Mouse (Mus musculus) liver, postnatal 0 days (tissue): ENCODE data around the gene Tfb2m. TPM values are rescaled to one million over a fixed set of nuclear protein-coding genes. Genes with fewer than 3 reads are reported as not detected.
"Not testable (repeated sequence)": the region's sequence is repeated elsewhere in the genome, so short reads cannot be mapped to it uniquely, and the experiment has no call there.

Experiments
- ATAC-seq: fragments of 200-750 bp; cut with Nextera tagmentation; 2 replicates; pipeline ENCODE4 v1.8.0; 2017; ENCODE audit warnings: mild to moderate bottlenecking, moderate library complexity
- DNase-seq: peaks from one replicate; pipeline ENCODE4 v3.0.0-alpha.2; 2016
- H3K27ac ChIP-seq: fragments of 300-500 bp; sonication (generic); 2 replicates; pipeline ENCODE4 v1.5.1; 2014; ENCODE audit warnings: antibody characterized with exemption, moderate library complexity, mild to moderate bottlenecking, low read depth
- H3K27me3 ChIP-seq: fragments of 300-500 bp; sonication (generic); 2 replicates; pipeline ENCODE4 v1.6.1; 2014; ENCODE audit warnings: low read length, control low read depth, mixed read lengths; ENCODE audit not compliant: insufficient read depth
- H3K36me3 ChIP-seq: fragments of 300-500 bp; sonication (generic); replicated peaks from 2 replicates; pipeline ENCODE4 v1.6.1; 2014; ENCODE audit warnings: mild to moderate bottlenecking, control low read depth, low read length, moderate library complexity, mixed read lengths; ENCODE audit not compliant: insufficient read depth
- H3K4me1 ChIP-seq: fragments of 300-500 bp; sonication (generic); 2 replicates; pipeline ENCODE4 v1.6.1; 2014; ENCODE audit warnings: antibody characterized with exemption, mild to moderate bottlenecking, control low read depth; ENCODE audit not compliant: insufficient read depth
- H3K4me2 ChIP-seq: fragments of 300-500 bp; sonication (generic); 2 replicates; pipeline ENCODE4 v1.6.1; 2014; ENCODE audit warnings: low read depth, mild to moderate bottlenecking, low read length, moderate library complexity, mixed read lengths
- H3K4me3 ChIP-seq: fragments of 300-500 bp; sonication (generic); 2 replicates; pipeline ENCODE4 v1.5.1; 2014; ENCODE audit warnings: low read depth, low read length
- H3K9ac ChIP-seq: fragments of 300-500 bp; sonication (generic); replicated peaks from 2 replicates; pipeline ENCODE4 v1.6.1; 2014; ENCODE audit warnings: mild to moderate bottlenecking, moderate library complexity
- H3K9me3 ChIP-seq: fragments of 300-500 bp; sonication (generic); 2 replicates; pipeline ENCODE4 v1.6.1; 2016; ENCODE audit warnings: mild to moderate bottlenecking, control low read depth, low read length, mixed read lengths
- CTCF ChIP-seq: sonication (generic); IDR thresholded peaks from 2 replicates; pipeline ENCODE4 v1.5.1; 2016; ENCODE audit warnings: antibody characterized with exemption, low read depth
- EP300 ChIP-seq: IDR thresholded peaks from 2 replicates; pipeline ENCODE4 v1.6.1; 2016; ENCODE audit warnings: antibody characterized with exemption, low read depth, mild to moderate bottlenecking
- WGBS: fragments of 180-500 bp; shearing (Covaris S2); extraction: QIAGEN DNeasy Blood & Tissue Kit; methylation state at CpG from one replicate; pipeline ENCODE4 v1.1.7; 2014; ENCODE audit not compliant: insufficient replicate concordance; 5-methylcytosine and 5-hydroxymethylcytosine counted together
- polyA plus RNA-seq: library from polyadenylated mRNA; unstranded; fragments of >200 nt; fragmentation: Nextera tagmentation; extraction: Ambion mirVana; gene quantifications from 2 replicates; pipeline ENCODE4 v1.2.1, GENCODE M21; 2015

Gene Tfb2m
- 16.3 and 17.6 TPM in 2 replicates for polyA plus RNA-seq

DNA sequence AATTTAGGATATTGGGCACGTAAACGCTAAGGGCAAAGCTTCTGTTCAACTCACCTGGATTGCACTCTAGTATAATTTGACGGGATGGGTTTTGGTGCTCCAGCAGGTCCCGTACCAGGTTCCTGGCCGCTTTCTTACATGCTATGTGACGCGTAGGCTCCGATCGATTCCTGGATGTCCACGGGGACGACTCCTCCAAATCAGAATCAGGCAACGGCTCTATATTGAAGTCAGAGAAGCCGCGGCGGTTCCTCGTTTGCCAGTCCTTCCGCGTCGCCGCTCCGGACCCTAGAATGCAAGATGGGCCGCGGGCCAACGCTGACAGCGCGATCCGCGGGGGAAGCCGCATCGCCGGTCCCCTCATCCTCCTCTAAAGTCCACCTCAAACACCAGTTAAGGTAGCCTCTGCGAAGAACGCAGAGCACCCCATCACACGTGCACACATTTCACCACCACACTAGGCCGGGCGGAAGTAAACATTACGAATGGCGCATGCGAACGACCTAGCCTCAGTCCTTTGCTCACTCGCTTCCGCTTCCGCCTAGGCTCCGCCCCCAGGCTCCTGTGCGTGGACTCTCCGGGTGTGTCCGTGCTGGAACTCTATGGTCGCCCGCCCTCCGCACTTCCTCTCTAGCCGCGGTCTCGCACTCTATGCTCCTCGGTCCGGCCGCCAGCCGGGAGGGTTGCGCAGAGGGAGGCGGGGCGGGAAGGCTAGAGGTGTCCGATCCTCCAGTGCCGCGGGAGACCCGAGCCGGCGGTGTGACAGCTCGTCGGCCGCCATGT lies at the start of gene Tfb2m, which contains the start of gene Cnst:
Gene Tfb2m, minus strand, starts transcription at position 500 of the 783 bp plus-strand sequence.
Gene Cnst, plus strand, starts transcription at position 603 of the 783 bp plus-strand sequence.
- H3K27ac ChIP-seq = peak within 1 kb of the TSS; percentile 92
- not testable (repeated sequence) for H3K36me3 ChIP-seq, H3K27me3 ChIP-seq, H3K9me3 ChIP-seq
- H3K4me3 ChIP-seq = peak within 1 kb of the TSS; percentile 95
- ATAC-seq (peak; percentile 98), DNase-seq (peak; percentile 99)
- peak within 1 kb of the TSS; percentile 81 for H3K9ac ChIP-seq
- H3K4me1 ChIP-seq = peaks cover 30% of the 10 kb centered on the region
- under 1% methylated on average over 68 of the region's 69 CpGs for WGBS
- H3K4me2 ChIP-seq = peak within 1 kb of the TSS; percentile 81
- TF ChIP-seq EP300 = peak; percentile 70; the same call in 1 of the 2 replicates

GRCm38 (mm10) chr1:179592972-179593371 lies 46.9 kb upstream of the Tfb2m start:
- Histone ChIP-seq H3K9me3 (no peaks in the 10 kb centered on the region), H3K9ac (no peak overlapping the region), H3K4me2 (no peak overlapping the region), H3K4me1 (no peaks in the 10 kb centered on the region), H3K27ac (no peak overlapping the region), H3K36me3 (peaks cover 5% of the 10 kb centered on the region; the same call in 1 of the 2 replicates), H3K27me3 (no peaks in the 10 kb centered on the region), H3K4me3 (no peak overlapping the region)
- ATAC-seq = no peak
- TF ChIP-seq CTCF (peak; percentile 65), EP300 (no peak)
- WGBS = 76% methylated on average over 7 of the region's 7 CpGs
- DNase-seq = peak; percentile 27

DNA sequence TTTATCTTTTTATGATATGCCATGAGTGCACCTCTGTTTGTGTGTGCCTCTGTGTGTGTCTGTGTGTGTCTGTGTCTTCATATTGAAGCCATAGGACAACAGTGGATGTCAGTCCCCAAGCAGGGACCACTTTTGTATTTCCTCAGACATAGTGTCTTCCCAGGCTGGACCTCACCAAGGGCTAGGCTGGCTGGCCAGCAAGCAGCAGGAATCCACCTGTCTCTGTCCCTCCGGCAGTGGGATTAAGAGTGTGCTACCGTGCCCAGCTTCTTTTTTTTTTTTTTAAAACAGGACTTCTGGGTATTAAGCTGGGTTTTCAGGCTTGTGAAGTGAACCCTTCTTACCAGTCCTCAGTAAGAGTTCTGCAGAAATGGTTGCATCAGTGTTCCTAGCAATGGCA lies 46.1 kb upstream of the Tfb2m start:
- H3K4me3 ChIP-seq = no peak overlapping the region
- ATAC-seq = no peak
- H3K4me2 ChIP-seq = no peak overlapping the region
- H3K9me3 ChIP-seq = no peaks in the 10 kb centered on the region
- TF ChIP-seq EP300 (no peak), CTCF (no peak)
- 98% methylated on average over 2 of the region's 2 CpGs for WGBS
- H3K4me1 ChIP-seq = peaks cover 5% of the 10 kb centered on the region
- no peak overlapping the region for H3K27ac ChIP-seq
- no peaks in the 10 kb centered on the region for H3K27me3 ChIP-seq
- H3K9ac ChIP-seq = no peak overlapping the region
- no peak for DNase-seq
- peaks cover 5% of the 10 kb centered on the region; the same call in 1 of the 2 replicates for H3K36me3 ChIP-seq

- H3K36me3 ChIP-seq = peaks cover 5% of the 10 kb centered on the region; the same call in 1 of the 2 replicates
- no peak for ATAC-seq
- no peak overlapping the region for H3K27ac ChIP-seq
- no peak overlapping the region for H3K4me2 ChIP-seq
- no peaks in the 10 kb centered on the region for H3K27me3 ChIP-seq
- TF ChIP-seq CTCF (no peak), EP300 (no peak)
- 83% methylated on average over 12 of the region's 12 CpGs for WGBS
- peaks cover 10% of the 10 kb centered on the region for H3K4me1 ChIP-seq
- no peak for DNase-seq
- no peak overlapping the region for H3K9ac ChIP-seq
- H3K4me3 ChIP-seq = no peak overlapping the region
- H3K9me3 ChIP-seq = no peaks in the 10 kb centered on the region
Observed at GRCm38 (mm10) chr1:179591639-179592038, 45.6 kb upstream of the Tfb2m start.

DNA sequence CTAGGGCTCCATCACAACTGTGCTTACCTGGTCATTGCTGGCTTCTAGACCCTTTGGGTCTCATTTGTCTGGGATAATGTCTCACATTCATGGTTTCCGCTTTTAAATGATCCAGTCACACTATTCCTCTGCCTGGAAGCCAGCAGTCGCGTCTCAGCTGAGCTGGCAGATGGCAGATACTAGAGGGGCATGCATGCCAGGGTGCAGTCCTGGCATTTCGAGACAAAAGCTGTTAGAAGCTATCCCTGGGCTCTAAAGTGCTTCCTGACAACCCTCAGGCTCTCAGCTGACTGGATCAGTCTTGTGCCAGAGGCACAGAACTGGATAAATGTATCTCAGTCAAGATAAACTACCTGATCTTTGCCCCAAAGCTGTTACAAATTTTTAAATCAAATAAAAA lies 42.2 kb upstream of the Tfb2m start:
- Histone ChIP-seq H3K36me3 (peaks cover 3% of the 10 kb centered on the region; the same call in 1 of the 2 replicates), H3K27ac (no peak overlapping the region), H3K4me1 (peaks cover 16% of the 10 kb centered on the region), H3K9ac (no peak overlapping the region), H3K9me3 (no peaks in the 10 kb centered on the region), H3K4me2 (no peak overlapping the region), H3K4me3 (no peak overlapping the region), H3K27me3 (no peaks in the 10 kb centered on the region)
- no peak for DNase-seq
- WGBS = 80% methylated on average over 4 of the region's 4 CpGs
- no peak for TF ChIP-seq CTCF
- TF ChIP-seq EP300 = no peak
- ATAC-seq = no peak

GRCm38 (mm10) chr1:179586430-179587095 lies 40.5 kb upstream of the Tfb2m start:
- ATAC-seq (peak; percentile 90), DNase-seq (peak; percentile 24)
- no peak overlapping the region for H3K27ac ChIP-seq
- no peak overlapping the region for H3K9ac ChIP-seq
- H3K4me1 ChIP-seq = peaks cover 18% of the 10 kb centered on the region
- no peak overlapping the region for H3K4me2 ChIP-seq
- no peaks in the 10 kb centered on the region for H3K27me3 ChIP-seq
- no peaks in the 10 kb centered on the region for H3K36me3 ChIP-seq
- WGBS = 50% methylated on average over 3 of the region's 3 CpGs
- H3K4me3 ChIP-seq = no peak overlapping the region
- TF ChIP-seq EP300 (no peak), CTCF (no peak)
- H3K9me3 ChIP-seq = no peaks in the 10 kb centered on the region
